Mouse (Mus musculus) adrenal gland, adult 2 months (tissue): Measurements from ENCODE around the gene Mybbp1a. TPM values are rescaled to one million over a fixed set of nuclear protein-coding genes. Genes with fewer than 3 reads are reported as not detected.
"Not testable (repeated sequence)": the region's sequence is repeated elsewhere in the genome, so short reads cannot be mapped to it uniquely, and the experiment has no call there.

Experiments used
- DNase-seq: peaks from one replicate; pipeline ENCODE4 v3.0.0; 2021
- polyA plus RNA-seq: library from polyadenylated mRNA; depleted of rRNA; stranded (reverse); fragments of >200 nt; gene quantifications from 2 replicates; pipeline ENCODE4 v1.2.3, GENCODE M21; 2012
- total RNA-seq, 2 experiments: library from RNA; stranded (reverse); gene quantifications; 2 replicates each; pipeline ENCODE4 v1.2.3; 2021

Mybbp1a gene
- total and polyA plus RNA-seq, 3 experiments: 37.9 to 86.1 (median 68.0) TPM

DNA sequence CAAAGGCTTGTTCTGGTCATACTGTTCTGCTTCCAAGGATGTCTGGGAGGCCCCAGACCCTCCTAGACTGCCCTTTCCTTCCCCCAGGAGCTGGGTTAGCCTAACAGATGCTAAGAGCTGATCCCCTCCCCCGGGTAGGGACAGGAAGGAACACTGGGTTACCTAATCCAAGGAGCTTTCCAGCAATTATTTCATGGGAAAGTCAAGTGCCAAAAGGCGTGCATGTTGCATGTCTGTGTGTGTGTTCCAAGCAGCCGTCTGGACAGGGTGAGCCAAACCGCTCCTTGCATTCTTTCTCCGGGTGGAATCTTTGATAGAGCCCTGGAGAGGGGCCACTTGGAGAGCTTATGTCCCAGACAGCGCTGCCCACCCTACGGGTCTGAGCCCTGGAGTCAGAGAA is 28.1 kb upstream of the Mybbp1a start:
- DNase-seq: no peak

DNA sequence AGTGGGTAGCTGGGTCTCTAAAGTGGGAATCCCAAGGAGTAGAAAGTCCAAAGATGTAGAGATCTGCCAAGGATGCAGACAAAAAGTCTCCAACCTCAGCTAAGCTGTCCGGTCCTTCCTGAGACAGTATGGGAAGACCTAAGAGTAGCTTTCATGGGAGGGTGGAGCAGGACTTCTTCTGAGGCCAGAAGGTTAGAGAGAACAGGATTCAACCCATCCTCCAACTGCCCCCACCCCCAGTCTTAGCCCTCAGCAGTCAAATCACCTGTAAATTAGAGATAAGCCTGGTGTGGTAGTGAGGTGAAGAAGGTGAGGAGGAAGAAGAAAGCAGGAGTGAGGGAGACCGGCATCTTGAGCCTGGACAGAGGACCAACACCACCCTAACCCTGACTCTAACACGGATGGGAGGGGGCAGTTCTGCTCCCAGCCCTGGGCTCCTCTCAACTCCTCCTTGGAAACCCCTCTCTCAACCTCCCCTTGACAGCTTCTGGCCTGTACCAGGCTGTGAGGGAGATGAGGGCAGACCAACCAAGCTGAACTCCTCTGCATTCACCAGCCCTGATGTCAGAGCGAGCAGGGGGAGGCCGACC is 27.5 kb upstream of the Mybbp1a start:
- DNase-seq: no peak

DNA sequence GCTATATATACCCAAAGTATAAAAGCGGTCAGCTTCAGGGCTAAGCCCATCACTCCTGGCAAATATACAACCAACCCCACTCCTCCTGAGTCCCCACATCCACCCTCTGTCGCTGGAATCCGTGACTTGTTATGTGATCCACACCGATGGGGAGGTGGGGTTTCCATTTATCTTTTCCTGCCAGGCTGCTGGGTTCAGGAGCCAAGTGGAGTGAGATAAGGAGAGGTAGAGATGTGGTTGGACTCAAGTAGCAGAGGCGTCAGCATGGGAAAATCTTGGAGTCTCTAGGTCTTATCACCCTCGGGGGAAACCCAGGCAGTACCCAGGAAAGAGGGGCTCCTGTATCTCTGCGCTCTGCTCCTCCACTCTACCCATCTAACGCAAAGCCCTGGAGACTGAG is 26.0 kb upstream of the Mybbp1a start:
- DNase-seq: no peak

DNA sequence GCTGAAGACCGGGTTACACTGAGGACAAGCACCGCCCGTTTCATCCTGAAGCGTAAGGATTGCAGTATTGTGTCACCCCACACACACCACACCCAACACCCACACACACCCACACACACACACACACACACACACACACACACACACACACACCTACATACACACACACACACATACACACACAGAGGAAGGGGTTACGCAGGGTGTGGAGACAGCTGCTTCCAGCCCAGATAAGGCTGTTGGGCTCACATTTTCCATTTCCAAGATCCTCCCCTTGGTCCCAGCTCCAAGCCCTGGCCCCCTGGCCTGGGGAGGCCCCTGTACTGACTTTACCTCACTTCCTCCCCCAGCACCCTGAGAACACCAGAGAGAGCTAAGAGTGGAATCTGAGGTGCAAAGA is 24.5 kb upstream of the Mybbp1a start:
- no peak for DNase-seq

DNA sequence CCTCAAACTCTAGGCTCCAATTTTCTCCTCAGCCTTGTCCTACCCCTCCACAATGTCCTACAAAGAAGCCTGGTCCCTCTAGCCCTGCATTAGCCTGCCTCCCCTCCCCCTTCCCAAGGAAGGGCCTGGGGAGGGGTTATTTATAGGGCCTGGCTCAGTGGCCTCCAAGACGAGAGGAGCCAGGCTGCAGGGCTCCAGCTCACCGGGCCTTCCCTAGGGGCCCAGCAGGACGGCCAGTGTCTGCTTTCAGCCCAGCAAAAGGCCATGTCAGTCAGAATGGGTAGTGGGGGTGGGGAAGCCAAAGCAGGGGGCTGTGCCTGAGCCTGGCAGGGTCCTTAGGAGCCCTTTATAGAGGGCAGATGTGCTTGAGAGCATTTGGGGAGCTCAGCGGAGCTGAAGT is 23.8 kb upstream of the Mybbp1a start:
- DNase-seq: no peak

DNA sequence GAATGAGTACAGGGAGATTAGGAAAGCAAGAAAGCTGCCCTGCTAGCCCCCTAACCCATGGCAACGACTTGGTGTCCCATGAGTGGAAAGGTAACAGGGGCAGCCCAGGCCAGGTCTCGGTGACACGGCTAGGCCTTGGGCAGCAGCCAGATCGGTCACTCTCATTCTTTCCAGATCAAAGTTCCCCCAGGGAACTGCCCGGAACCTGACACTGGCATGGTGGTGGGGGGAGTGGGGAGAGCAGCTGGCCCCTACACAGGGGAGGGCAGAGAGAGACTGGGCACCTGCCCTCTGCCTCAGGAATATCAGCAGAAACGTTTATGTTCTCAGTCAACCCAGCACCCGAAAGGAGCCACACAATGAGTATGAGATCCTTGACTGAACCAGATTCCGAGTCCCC is 22.9 kb upstream of the Mybbp1a start:
- DNase-seq: peak; percentile 42

DNA sequence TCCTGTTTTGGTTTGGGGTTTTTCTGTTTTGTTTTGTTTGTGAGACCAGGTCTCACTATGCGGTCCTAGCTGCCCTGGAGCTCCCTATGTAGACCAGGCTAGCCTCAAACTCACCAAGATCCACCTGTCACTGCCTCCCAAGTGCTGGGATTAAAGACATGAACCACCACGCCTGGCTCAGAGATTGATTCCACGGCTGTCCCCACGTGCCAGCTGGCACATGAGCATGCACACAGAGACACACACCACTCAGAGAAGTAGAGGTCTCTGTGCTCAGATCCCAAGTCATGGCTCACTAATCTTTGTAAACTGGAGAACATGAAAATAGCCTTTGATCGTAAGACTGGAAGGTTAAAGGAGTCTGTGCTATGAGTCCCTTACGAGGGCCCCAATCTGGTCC is 22.1 kb upstream of the Mybbp1a start:
- DNase-seq: no peak

DNA sequence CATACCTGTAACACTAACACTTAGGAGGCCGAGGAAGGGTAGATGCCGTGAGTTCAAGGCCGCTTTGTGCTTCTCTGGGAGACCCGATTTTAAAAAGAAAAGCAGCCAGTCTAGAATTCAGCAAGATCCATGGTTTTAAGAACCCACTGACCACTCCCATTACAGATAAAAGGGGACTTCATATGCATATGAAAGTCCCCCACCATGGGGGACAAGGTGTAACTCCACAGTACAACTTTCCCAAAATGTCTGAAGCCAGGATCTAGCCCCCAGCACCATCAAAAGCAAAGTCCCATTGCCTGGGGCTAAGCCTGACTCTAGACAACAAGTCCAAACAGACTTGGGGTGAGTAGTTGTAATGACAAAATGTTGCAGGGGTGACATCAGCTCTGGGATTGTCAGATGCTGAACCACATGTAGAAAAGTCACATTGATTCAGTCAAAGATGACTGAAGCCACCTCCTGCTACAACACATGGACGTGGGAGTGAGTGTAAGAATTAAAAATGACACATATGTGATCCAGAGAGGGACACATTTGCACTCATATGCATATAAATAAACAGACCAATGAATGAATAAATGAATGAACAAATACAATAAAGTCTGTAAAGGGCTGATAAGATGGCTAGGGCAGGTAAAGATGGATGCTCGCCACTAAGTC is 20.6 kb upstream of the Mybbp1a start:
- DNase-seq: no peak

DNA sequence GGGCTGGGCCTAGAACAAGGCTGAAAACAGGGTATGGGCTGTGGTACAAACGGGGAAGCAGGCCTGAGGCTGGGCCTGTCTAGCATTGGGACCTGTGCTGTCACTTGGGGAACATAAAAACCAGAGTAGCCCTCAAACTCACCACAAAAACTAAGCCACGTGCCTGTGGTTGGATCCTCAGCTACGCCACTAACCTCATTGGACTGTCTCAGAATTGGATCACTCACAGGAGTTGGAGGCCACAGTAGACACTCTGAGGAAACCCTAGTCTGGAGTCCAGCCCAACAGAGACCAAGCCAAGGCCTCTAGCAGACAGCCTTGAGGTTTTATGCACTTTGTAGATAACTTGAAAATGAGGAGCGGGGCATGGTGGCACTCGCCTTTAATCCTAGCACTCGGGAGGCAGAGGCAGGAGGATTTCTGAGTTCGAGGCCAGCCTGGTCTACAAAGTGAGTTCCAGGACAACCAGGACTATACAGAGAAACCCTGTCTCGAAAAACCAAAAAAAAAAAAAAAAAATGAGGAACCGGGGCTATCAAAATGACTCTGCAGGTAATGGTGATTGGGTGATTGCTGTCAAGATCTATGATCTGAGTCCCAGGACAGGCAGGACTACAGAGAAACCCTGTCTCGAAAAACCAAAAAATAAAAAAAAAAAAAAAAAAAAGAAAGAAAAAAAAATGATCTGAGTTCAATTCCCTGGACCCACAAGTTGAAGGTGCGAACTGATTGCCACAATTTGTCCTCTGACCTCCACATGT is 19.5 kb upstream of the Mybbp1a start:
- DNase-seq: peak; percentile 82

DNA sequence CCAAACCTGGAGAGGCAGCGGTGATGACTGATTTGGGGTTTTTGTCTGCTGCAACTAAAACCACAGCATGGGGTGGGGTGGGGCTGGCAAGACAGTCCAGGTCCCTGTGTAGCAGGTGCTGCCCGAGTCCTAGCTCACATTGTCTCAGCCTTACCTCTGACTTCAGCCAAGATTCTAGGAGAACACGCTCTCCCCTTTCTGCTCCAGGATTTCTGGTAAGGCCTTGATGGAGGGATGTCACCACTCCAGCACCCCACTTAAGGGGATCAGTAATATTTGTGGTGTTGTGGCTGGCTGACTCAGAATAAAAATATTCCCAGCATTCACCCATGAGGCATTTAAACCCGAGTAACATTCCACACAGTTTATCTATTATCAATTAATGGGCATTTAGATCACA is 17.5 kb upstream of the Mybbp1a start:
- DNase-seq: no peak

DNA sequence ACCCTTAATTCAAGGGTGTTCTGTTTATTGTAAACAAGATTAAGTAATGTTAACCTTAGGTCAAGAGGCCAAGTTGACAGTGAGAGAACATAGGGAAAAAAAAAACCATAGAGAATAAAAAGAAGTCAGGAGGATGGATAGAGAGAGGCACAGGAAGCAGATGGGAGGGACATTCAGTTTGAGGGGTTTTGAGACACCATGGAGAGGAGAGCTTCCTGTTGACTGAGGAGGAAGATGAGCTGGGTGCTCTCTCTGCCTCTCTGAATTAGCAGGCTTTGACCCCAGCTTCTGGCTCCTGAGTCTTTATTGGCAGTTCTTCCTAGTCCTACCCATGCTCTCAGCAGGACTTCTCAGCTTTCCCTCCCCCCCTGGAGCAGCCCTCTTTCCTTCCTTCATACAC is 16.0 kb upstream of the Mybbp1a start:
- no peak for DNase-seq

DNA sequence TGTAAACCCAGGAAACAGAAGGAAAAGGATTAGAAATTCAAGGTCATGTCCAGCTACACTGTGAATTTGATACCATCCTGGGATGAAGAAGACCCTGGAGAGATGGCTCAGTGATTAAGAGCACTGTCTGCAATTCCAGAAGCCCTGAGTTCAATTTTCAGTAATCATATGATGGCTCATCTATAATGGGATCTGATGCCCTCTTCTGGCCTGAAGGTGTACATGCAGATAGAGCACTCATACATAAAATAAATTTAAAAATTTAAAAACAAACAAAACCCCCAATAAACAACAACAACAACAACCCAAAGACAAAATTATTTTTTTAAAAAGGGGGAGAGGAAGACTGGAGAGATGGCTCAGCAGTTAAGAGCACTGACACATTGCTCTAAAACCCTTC is 14.3 kb upstream of the Mybbp1a start:
- no peak for DNase-seq

DNA sequence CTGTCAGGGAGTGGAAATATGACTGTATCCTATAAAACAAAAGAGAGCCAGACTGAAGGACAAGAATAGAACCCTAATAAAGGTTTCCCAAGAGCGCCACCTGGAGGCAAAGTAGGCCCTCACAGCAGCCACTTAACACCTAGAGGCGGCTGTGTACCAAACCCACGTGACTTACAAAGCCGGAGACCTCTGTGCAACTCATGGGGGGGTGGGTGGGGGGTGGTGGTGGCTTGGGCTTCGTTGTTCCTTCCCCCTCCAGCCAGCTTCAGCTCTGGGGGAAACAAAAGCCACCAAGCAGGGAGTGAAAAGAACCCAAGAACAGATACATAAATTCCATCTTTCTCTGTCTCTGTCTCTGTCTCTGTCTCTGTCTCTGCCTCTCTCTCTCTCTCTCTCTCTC is 12.5 kb upstream of the Mybbp1a start:
- peak; percentile 81 for DNase-seq

DNA sequence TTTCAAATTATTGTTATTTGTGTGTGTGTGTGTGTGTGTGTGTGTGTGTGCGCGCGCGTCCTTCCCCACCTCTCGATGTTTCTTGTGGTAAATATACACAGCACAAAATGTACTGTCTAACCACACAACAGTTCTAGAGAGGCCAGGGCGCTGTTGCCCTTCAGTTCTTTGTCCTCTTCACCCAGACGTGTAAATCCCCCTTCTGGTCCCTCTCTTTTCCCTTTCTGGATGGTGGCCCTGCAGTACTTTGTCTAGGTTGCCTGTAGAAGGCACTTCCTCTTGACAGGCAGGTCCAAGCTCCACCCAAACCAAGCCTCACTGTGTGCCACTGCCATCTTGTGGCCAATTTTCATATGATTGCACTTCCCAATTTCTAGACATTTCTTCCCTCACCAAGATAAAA is 11.9 kb upstream of the Mybbp1a start:
- DNase-seq: peak; percentile 83

DNA sequence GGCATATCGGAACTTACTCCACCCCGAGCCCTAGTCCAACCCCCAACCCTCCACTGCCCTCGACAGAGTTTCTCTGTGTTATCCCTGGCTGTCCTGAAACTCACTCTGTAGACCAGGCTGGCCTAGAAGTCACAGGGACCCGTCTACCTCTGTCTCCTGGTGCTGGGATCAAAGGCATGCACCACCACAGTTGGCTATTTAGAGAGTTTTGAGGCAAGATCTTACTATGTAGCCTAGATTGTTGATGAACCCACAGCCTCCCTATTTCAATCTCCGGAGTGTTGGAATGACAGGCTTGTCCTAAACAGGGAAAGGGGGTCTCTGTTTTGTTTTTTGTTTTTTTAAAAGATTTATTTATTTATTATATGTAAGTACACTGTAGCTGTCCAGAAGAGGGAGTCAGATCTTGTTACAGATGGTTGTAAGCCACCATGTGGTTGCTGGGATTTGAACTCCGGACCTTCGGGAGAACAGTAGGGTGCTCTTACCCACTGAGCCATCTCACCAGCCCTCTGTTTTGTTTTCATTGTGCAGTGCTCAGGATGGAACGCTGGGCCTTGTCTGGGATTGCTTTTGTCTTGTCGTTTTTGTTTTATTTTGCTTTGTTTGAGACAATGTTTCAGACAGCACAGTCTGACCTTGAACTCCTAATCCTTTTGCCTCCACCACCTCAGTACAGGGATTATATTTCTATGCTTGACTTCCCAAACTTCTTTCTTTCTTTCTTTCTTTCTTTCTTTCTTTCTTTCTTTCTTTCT is 10.7 kb upstream of the Mybbp1a start:
- DNase-seq: not testable (repeated sequence)

DNA sequence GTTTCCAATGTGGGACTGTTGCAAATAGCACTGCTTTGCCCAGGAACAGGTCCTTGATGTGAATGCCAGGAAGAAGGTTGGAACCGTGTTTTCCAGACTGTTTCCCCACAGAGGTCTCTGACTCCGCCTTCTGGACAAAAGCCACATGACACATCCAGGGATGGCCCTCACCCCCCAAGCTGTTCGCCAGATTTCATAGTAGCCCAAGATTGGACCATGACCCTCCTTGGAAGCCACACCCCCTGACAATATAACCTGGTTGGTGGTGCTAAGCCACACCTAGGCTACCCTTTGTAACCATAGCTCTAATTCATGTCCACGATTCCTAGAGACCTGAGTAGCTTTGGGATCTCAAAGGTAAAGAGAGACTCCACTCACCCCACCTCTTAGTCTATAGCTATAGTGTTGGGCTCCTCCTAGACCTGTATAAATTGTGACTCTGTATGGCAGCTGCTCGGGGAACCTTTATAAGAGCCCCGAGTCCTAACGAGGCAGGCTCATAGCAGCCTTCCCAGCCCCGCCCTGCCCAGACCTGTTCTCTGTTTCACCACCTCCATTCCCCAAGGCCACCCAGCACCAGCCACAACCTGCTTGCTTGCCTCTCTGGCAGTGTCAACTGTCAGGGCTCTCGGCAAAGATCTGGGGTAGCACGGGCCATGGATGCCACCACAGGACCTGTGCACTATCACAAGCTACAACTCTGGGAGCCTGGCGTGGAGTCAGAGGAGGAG is 6.0 kb upstream of the Mybbp1a start, which contains the start of gene Ggt6:
Ggt6 (plus strand) TSS at position 564 of the 731 bp plus-strand sequence.
- DNase-seq: peak; percentile 83

DNA sequence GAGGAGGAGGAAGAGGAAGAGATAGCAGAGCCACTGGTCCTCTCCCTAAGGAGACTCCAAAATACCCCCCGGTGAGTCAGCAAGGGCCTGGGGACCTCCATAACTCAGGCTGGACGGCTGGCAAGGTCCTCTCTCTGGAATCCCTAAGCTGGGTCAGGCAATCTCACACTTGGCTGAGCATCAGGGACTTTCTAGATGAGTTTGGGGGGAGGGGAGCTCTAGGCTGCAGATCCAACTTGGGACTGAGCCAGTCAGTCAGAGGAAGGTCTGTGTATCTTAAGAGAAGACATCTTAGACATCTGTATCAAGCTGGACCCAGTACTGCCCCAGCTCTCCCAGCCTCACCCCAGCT is 5.5 kb upstream of the Mybbp1a start:
- peak; percentile 86 for DNase-seq

DNA sequence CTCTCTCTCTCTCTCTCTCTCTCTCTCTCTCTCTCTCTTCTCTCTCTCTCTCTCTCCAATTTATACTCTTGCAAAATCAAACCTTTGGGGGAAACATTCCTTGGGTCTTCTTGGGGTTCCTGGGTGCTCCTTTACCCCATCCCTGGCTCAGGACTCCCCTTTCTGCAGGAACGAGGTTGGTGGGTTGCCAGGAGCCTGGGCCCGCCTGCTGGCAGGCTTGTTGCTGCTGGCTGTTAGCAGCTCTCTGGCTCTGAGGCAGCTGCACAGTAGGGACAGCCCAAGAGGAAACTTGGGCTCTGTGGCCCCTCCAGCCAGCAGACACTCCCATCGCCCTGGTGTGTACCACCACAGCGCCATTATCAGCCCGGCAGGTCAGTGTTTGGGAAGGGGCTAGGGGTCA is 4.9 kb upstream of the Mybbp1a start:
- peak; percentile 71 for DNase-seq

DNA sequence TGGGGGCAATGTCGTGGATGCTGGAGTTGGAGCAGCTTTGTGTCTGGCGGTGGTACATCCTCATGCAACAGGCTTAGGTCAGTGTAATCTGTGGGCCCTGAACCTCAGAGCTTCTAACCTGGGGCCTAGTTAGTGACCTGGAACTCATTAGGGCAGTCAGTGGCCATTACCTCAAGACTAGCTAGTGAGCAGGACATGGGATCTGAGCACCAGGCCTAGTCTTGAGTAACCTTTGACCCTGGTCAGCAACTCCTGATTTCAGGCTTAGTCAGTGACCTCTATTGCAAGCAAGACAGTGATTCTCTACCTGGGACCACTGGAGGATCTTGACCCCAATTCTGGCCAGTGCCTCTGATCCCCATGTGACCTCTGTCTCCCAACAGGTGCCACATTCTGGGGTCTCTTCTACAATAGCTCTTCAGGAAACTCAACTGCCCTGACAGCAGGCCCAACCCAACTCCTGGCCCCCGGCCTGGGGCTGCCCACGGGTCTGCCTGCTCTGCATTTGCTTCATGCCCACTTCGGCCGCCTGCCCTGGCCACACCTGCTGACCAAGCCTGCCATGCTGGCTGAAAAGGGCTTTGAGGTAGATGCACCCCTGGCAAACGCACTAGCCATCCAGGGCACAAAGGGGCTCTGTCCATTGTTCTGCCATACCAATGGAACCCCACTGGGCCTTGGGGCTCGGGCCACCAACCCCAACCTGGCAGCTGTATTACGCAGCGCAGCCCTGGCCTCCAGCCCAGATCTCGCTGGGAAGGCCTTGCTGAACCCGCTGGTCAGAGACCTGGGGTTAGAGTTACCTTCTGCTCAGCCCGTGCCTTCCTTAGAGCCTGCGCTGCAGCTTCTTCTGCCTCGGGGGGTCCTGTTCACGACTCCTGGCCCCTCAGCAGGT is 4.2 kb upstream of the Mybbp1a start:
- peak; percentile 81 for DNase-seq

DNA sequence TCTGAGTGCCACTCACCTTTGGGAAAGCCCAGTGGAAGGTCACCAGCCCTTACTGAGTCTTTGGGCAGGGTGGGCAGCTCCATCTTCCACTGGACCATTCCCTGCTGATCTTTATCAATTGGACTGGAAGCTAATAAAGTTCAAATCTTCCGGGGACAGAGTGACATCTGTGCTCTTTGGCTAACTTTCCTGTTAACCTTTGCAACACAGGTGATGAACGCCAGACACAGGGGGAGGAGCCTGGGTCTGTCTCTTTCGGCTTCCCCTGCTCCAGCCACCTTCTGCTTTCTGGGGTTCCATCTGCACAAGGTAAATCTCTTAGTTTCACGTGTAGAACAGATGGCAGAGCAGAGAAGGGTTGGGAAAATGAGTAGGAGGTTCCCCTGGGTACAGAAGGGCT is 2.7 kb upstream of the Mybbp1a start:
- no peak for DNase-seq

DNA sequence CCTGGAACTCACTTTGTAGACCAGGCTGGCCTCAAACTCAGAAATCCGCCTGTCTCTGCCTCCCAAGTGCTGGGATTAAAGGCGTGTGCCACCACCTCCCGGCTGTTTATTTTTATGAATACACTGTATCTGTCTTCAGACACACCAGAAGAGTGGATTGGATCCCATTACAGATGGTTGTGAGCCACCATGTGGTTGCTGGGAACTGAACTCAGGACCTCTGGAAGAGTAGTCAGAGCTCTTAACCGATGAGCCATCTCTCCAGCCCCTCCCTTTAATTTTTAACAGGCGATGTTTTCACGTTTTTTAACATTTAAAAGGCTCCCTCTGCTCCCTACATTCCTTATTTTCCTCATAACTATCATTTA is 574 bp upstream of the Mybbp1a start:
- DNase-seq: not testable (repeated sequence)
